ENCODE assay signal across 9 mouse cellular contexts in genomic region chr12:51678844-51679243, GRCm38 (mm10). TPM values are rescaled to one million over a fixed set of nuclear protein-coding genes. Genes with fewer than 3 reads are reported as not detected.
DNase-seq lines count a peak whose midpoint lies in the region; ATAC-seq and TF ChIP-seq lines count a peak whose summit lies in the region.
"Had no signal": no experiment of that assay in that cellular context is flagged by ENCODE, and none has a peak within 500 bp of the region (broad histone marks: within the 10 kb centered on the region; RNA-seq: fewer than 3 reads in every experiment).

No protein-coding gene starts in this region.

- TF ChIP-seq CTCF in gastrocnemius, adult 2 months (IDR thresholded peaks at IDR 0.05) = no peak

- H3K27me3 ChIP-seq in midbrain, embryonic 15.5 days (replicated peaks) = no peaks in the 10 kb centered on the region
- no peaks in the 10 kb centered on the region for H3K27me3 ChIP-seq in midbrain, embryonic 13.5 days
- no peaks in the 10 kb centered on the region for H3K27me3 ChIP-seq in kidney, embryonic 15.5 days

- H3K9me3 ChIP-seq in midbrain, embryonic 15.5 days = no peaks in the 10 kb centered on the region
- no peaks in the 10 kb centered on the region for H3K9me3 ChIP-seq in midbrain, embryonic 13.5 days
- H3K9me3 ChIP-seq in kidney, embryonic 15.5 days (replicated peaks) = no peaks in the 10 kb centered on the region

- WGBS in midbrain, embryonic 15.5 days = 63% methylated on average over 1 of the region's 1 CpGs
- WGBS in midbrain, embryonic 13.5 days = 74% methylated on average over 1 of the region's 1 CpGs
- WGBS in kidney, embryonic 15.5 days = 87% methylated on average over 1 of the region's 1 CpGs

- ATAC-seq in midbrain, embryonic 15.5 days (replicated peaks) = peak; percentile 25; the same call in 1 of the 2 replicates
- ATAC-seq in midbrain, embryonic 13.5 days = no peak
- 0 out of 2 replicates have a peak, but pooled peaks have one; percentile 58 for ATAC-seq in kidney, embryonic 15.5 days (replicated peaks; ENCODE audit: low FRiP score)
- ATAC-seq in neutrophil, adult 5-6 weeks (ENCODE audit: extremely low read depth, insufficient number of reproducible peaks, low FRiP score, poor library complexity, severe bottlenecking) = peak; percentile 55; the same call in 1 of the 2 replicates

- no peak overlapping the region for H3K4me2 ChIP-seq in midbrain, embryonic 15.5 days
- no peak overlapping the region for H3K4me2 ChIP-seq in midbrain, embryonic 13.5 days (replicated peaks)
- no peak overlapping the region for H3K4me2 ChIP-seq in kidney, embryonic 15.5 days

- no peak for DNase-seq in gastrocnemius, adult 2 months
- DNase-seq in gastrocnemius, postnatal 36 days = no peak
- DNase-seq in right cerebral cortex, postnatal 4 days = no peak
- DNase-seq in adrenal gland, adult 2 months = no peak
- DNase-seq: adrenal gland, postnatal 36 days had no signal

- H3K9ac ChIP-seq in midbrain, embryonic 15.5 days = no peak overlapping the region
- no peak overlapping the region for H3K9ac ChIP-seq in midbrain, embryonic 13.5 days (replicated peaks)
- no peak overlapping the region for H3K9ac ChIP-seq in kidney, embryonic 15.5 days

- H3K4me1 ChIP-seq in midbrain, embryonic 15.5 days = peaks cover 4% of the 10 kb centered on the region; the same call in 1 of the 2 replicates
- peaks cover 12% of the 10 kb centered on the region for H3K4me1 ChIP-seq in midbrain, embryonic 13.5 days (replicated peaks)
- H3K4me1 ChIP-seq in kidney, embryonic 15.5 days = peaks cover 24% of the 10 kb centered on the region

- peak overlapping the region; percentile 23 for H3K4me3 ChIP-seq in gastrocnemius, adult 2 months
- H3K4me3 ChIP-seq in midbrain, embryonic 15.5 days = no peak overlapping the region
- no peak overlapping the region for H3K4me3 ChIP-seq in midbrain, embryonic 13.5 days (replicated peaks)
- no peak overlapping the region for H3K4me3 ChIP-seq in kidney, embryonic 15.5 days (replicated peaks)

- intact Hi-C loops in gastrocnemius, adult 2 months (cut with DNase I) = no loop called here
- intact Hi-C loops in gastrocnemius, postnatal 36 days (cut with DNase I) = no loop called here

- H3K27ac ChIP-seq in gastrocnemius, adult 2 months = peak overlapping the region; percentile 81
- H3K27ac ChIP-seq in midbrain, embryonic 15.5 days = no peak overlapping the region
- no peak overlapping the region for H3K27ac ChIP-seq in midbrain, embryonic 13.5 days
- H3K27ac ChIP-seq in kidney, embryonic 15.5 days = no peak overlapping the region

- no peaks in the 10 kb centered on the region for H3K36me3 ChIP-seq in midbrain, embryonic 15.5 days (replicated peaks)
- H3K36me3 ChIP-seq in midbrain, embryonic 13.5 days = no peaks in the 10 kb centered on the region
- H3K36me3 ChIP-seq in kidney, embryonic 15.5 days = no peaks in the 10 kb centered on the region; the same call in 1 of the 2 replicates

RNA-seq across cellular contexts. Expression of gene Ap4s1, which starts 12.0 kb away (rescaled TPM):
- total RNA-seq in gastrocnemius, adult 2 months (2021) = 10 to 100 TPM; 60.2 to 61.3 TPM
- 10 to 100 TPM; 50.4 to 56.7 TPM for total RNA-seq in gastrocnemius, postnatal 36 days (2021)
- polyA plus RNA-seq in midbrain, embryonic 15.5 days (2015; fragmentation: Nextera tagmentation; extraction: Ambion mirVana) = 50.4 and 55.1 TPM in 2 replicates
- polyA plus RNA-seq in midbrain, embryonic 13.5 days (2015; fragmentation: Nextera tagmentation; extraction: Ambion mirVana) = 53.2 and 54.4 TPM in 2 replicates
- 31.7 and 32.2 TPM in 2 replicates for polyA plus RNA-seq in kidney, embryonic 15.5 days (2015; fragmentation: Nextera tagmentation; extraction: Ambion mirVana)
- total RNA-seq in neutrophil, adult 5-6 weeks (2017) = 26.3 and 35.0 TPM in 2 replicates
- total RNA-seq in adrenal gland, adult 2 months (2021) = 10 to 100 TPM; 18.5 to 27.9 TPM
- polyA plus RNA-seq in adrenal gland, adult 2 months (2012; rRNA removed) = 6.6 and 7.1 TPM in 2 replicates

RNA-seq across cellular contexts. Expression of gene Strn3, which starts 12.9 kb away (rescaled TPM):
- 100 to 1,000 TPM; 142 to 174 TPM for total RNA-seq in gastrocnemius, adult 2 months (2021)
- total RNA-seq in gastrocnemius, postnatal 36 days (2021) = 100 to 1,000 TPM; 129 to 132 TPM
- polyA plus RNA-seq in midbrain, embryonic 15.5 days (2015; fragmentation: Nextera tagmentation; extraction: Ambion mirVana) = 36.5 and 37.1 TPM in 2 replicates
- 45.7 and 46.3 TPM in 2 replicates for polyA plus RNA-seq in midbrain, embryonic 13.5 days (2015; fragmentation: Nextera tagmentation; extraction: Ambion mirVana)
- 45.5 and 45.7 TPM in 2 replicates for polyA plus RNA-seq in kidney, embryonic 15.5 days (2015; fragmentation: Nextera tagmentation; extraction: Ambion mirVana)
- 82.3 and 88.6 TPM in 2 replicates for total RNA-seq in neutrophil, adult 5-6 weeks (2017)
- 10 to 100 TPM; 79.5 to 80.8 TPM for total RNA-seq in adrenal gland, adult 2 months (2021)
- 30.8 and 34.0 TPM in 2 replicates for polyA plus RNA-seq in adrenal gland, adult 2 months (2012; rRNA removed)
